Mouse (Mus musculus) olfactory bulb, adult 2 months (tissue): ENCODE data around the gene Elf1.

Experiments used
- CTCF ChIP-seq: fragments of 200-500 bp; IDR thresholded peaks from 2 replicates; pipeline ENCODE4 v1.5.1; 2012; ENCODE audit warnings: low read depth, mild to moderate bottlenecking, low read length, moderate library complexity; ENCODE audit not compliant: insufficient read depth
- POLR2A ChIP-seq: fragments of 200-500 bp; IDR thresholded peaks from 2 replicates; pipeline ENCODE4 v1.6.1; 2012; ENCODE audit warnings: mild to moderate bottlenecking, low read depth, low read length, moderate library complexity; ENCODE audit not compliant: insufficient read depth

- TF ChIP-seq CTCF = no peak
- TF ChIP-seq POLR2A = no peak
These were observed 108.4 kb downstream of the Elf1 start for GRCm38 (mm10) chr14:79589401-79589800.
